Mouse (Mus musculus) testis, adult 2 months (tissue): ENCODE results near the gene Oas2. TPM values are rescaled to one million over a fixed set of nuclear protein-coding genes. Genes with fewer than 3 reads are reported as not detected.
A peak's percentile ranks its signal among the peaks of the same experiment; 100 is the strongest.

Experiments
- H3K27ac ChIP-seq: fragments of 200-500 bp; 2 replicates; pipeline ENCODE4 v1.5.1; 2012; ENCODE audit warnings: low read depth, low read length; ENCODE audit not compliant: control insufficient read depth, insufficient read depth
- H3K27me3 ChIP-seq: fragments of 200-500 bp; 2 replicates; pipeline ENCODE4 v1.6.1; 2012; ENCODE audit warnings: mild to moderate bottlenecking, low read length, moderate library complexity; ENCODE audit not compliant: control insufficient read depth, insufficient read depth
- H3K36me3 ChIP-seq: fragments of 200-500 bp; 2 replicates; pipeline ENCODE4 v1.6.1; 2012; ENCODE audit warnings: mild to moderate bottlenecking, low read length; ENCODE audit not compliant: control insufficient read depth, insufficient read depth
- H3K4me1 ChIP-seq: fragments of 200-500 bp; 2 replicates; pipeline ENCODE4 v1.6.1; 2012; ENCODE audit warnings: low read length; ENCODE audit not compliant: control insufficient read depth, insufficient read depth
- H3K4me3 ChIP-seq: fragments of 200-500 bp; 2 replicates; pipeline ENCODE4 v1.5.1; 2012; ENCODE audit warnings: low read depth, mild to moderate bottlenecking, low read length, moderate library complexity, mixed read lengths; ENCODE audit not compliant: control insufficient read depth
- CTCF ChIP-seq: fragments of 200-500 bp; IDR thresholded peaks from 2 replicates; pipeline ENCODE4 v1.5.1; 2012; ENCODE audit warnings: low read depth, mild to moderate bottlenecking, inconsistent platforms, low read length, moderate library complexity; ENCODE audit not compliant: control insufficient read depth, insufficient read depth, insufficient replicate concordance
- POLR2A ChIP-seq: fragments of 200-500 bp; IDR thresholded peaks from 2 replicates; pipeline ENCODE4 v1.6.1; 2012; ENCODE audit warnings: low read depth, mild to moderate bottlenecking, inconsistent platforms, low read length, moderate library complexity; ENCODE audit not compliant: control insufficient read depth
- polyA plus RNA-seq: library from polyadenylated mRNA; depleted of rRNA; stranded (reverse); fragments of >200 nt; gene quantifications from 2 replicates; pipeline ENCODE4 v1.2.3, GENCODE M21; 2012

The Oas2 gene
- polyA plus RNA-seq, 1 experiment: 0.36 TPM

DNA sequence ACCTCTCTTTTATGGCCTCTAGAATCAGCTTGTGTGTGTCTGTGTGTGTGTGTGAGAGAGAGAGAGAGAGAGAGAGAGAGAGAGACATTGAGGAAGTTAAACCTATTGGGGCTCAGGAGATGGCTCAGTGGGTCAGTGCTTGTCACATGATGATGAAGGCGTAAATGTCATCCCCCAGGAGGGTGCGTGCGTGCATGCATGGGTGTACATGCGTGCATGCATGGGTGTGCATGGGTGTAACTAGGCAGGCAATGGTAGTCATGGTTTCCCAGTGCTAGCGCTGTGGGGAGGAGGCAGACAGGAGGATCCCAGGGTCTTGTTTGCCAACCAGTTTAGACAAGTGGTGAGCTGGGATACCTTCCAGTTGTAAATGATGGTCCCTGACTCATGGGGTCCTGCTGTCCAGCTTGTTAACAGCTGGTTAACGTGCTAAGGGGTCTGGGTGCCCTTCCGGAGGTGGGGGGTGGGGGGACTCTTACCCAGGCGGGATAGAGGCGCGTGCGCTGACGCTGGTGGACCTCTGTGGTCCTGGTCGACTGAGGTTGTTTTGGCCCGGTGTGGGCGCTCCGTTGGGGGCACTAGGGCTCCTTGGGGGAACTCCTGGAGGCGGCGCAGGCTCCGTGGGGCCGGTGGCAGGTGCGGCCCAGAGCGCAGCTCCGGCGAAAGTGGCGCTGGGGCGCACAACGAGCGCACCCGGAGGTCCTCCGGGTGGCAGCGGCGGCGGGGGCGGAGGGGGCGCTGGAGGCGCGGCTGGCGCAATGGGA, 55.5 kb downstream of the Oas2 start:
- H3K4me1 ChIP-seq: peaks cover 15% of the 10 kb centered on the region
- H3K27me3 ChIP-seq: no peaks in the 10 kb centered on the region
- H3K36me3 ChIP-seq: no peaks in the 10 kb centered on the region
- H3K4me3 ChIP-seq: no peak overlapping the region
- H3K27ac ChIP-seq: no peak overlapping the region
- TF ChIP-seq CTCF: no peak
- no peak for TF ChIP-seq POLR2A

DNA sequence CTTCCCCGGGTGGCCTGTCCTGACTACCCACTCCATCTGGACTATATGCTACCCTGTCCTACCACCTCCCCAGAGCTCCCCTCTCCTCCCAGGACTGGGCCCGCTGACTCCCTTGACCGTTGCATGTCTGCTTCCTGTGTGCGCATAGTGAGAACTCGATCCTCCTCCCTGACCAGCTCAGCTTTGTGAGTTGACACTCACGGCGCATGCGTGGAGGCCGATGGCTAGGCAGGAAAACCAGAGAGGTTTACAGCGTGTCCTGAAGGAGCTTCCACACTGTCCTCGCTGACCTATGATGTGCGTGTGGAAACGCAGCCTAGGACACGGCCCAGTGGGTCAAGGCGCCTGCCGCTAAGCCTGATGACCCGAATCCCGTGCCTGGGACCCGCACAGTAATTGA, 57.6 kb downstream of the Oas2 start:
- no peaks in the 10 kb centered on the region for H3K36me3 ChIP-seq
- peaks cover 7% of the 10 kb centered on the region; the same call in 1 of the 2 replicates for H3K4me1 ChIP-seq
- no peaks in the 10 kb centered on the region for H3K27me3 ChIP-seq
- no peak overlapping the region for H3K27ac ChIP-seq
- no peak for TF ChIP-seq CTCF
- TF ChIP-seq POLR2A: 0 out of 2 replicates have a peak, but pooled peaks have one; percentile 15
- no peak overlapping the region for H3K4me3 ChIP-seq

DNA sequence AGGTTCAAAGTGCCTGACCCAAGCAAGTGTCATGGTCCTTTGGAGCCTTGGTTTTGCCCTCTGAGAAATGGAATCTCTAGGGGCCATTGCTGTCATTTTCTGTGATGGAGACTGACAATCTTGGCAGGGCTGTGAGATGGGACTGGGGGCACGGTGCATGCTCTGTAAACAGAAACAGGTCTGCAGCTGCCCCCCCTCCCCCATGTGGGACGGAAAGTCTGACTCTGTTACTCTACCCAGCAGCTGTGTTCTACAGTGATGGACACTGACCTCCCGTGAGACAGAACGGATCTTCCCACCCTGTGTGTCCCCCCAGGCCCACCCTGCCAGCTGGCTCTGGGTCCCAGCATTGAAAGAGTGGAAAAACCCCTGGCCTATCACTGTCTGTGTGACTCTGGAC, 59.2 kb downstream of the Oas2 start:
- no peak overlapping the region for H3K27ac ChIP-seq
- H3K36me3 ChIP-seq: no peaks in the 10 kb centered on the region
- no peak for TF ChIP-seq CTCF
- no peaks in the 10 kb centered on the region for H3K27me3 ChIP-seq
- no peak overlapping the region for H3K4me3 ChIP-seq
- H3K4me1 ChIP-seq: peaks cover 7% of the 10 kb centered on the region; the same call in 1 of the 2 replicates

DNA sequence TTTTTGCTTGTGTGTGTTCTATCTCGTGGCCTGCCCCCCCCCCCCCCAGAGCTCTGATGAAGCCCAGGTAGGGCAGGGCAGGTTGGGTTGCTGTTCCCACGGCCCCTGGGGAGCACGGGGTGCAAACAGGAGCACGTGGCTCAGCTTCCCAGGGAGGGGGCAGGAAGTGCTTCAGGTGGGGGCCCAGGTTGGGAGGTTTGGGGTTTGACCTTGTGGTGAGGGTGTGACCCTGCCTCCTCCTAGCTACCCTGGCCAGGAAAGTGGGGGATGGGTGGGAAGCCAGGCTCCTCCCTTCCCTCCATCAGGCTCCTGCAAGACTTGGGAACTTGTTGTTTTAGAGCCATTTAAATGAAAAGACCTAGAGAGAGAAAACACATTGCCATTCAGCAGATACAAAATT, 61.2 kb downstream of the Oas2 start:
- Histone ChIP-seq H3K27me3 (no peaks in the 10 kb centered on the region), H3K4me1 (peaks cover 10% of the 10 kb centered on the region), H3K36me3 (no peaks in the 10 kb centered on the region), H3K27ac (no peak overlapping the region), H3K4me3 (no peak overlapping the region)
- TF ChIP-seq CTCF (no peak), POLR2A (no peak)

DNA sequence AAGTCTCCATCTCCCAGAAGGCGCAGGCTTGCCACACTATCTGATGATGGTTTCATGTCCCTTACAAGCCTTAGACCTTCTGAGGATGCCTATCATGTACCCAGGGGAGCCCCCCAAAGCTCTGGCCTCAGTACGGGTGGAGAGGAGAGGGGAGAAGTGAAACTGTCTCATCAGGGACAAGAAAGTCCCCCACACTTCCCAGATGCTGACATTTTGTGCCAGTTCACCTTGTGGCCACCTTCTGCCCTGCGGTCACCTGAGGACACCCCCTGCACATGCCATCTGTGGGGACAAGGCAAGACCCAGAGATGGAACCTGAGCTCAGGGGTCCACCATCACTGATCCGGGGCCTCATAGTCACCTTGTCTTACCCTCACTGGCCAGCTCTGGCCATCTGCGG, 61.8 kb downstream of the Oas2 start:
- TF ChIP-seq CTCF: no peak
- TF ChIP-seq POLR2A: no peak
- Histone ChIP-seq H3K4me3 (no peak overlapping the region), H3K27me3 (no peaks in the 10 kb centered on the region), H3K36me3 (no peaks in the 10 kb centered on the region), H3K27ac (no peak overlapping the region), H3K4me1 (peaks cover 10% of the 10 kb centered on the region)

DNA sequence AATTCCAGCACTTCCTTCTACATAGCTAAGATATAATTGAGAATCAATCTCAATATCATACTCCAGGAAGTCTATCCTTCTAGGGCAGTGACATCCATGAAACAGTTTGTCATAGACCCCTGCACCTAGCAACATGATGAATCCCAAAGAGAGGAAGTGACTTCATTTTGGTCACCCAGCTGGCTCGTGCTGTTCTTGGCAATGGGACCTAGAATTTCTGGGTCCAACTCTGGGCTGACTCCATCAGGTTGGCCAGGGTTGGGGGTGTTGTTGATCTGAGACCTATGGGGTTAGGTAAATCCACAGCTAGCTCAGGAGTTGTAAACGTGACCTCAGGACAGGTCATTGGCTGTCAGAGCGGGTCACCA, 62.2 kb downstream of the Oas2 start:
- peaks cover 12% of the 10 kb centered on the region for H3K4me1 ChIP-seq
- H3K4me3 ChIP-seq: no peak overlapping the region
- no peaks in the 10 kb centered on the region for H3K27me3 ChIP-seq
- TF ChIP-seq POLR2A: no peak
- TF ChIP-seq CTCF: no peak
- H3K27ac ChIP-seq: no peak overlapping the region
- no peaks in the 10 kb centered on the region for H3K36me3 ChIP-seq

DNA sequence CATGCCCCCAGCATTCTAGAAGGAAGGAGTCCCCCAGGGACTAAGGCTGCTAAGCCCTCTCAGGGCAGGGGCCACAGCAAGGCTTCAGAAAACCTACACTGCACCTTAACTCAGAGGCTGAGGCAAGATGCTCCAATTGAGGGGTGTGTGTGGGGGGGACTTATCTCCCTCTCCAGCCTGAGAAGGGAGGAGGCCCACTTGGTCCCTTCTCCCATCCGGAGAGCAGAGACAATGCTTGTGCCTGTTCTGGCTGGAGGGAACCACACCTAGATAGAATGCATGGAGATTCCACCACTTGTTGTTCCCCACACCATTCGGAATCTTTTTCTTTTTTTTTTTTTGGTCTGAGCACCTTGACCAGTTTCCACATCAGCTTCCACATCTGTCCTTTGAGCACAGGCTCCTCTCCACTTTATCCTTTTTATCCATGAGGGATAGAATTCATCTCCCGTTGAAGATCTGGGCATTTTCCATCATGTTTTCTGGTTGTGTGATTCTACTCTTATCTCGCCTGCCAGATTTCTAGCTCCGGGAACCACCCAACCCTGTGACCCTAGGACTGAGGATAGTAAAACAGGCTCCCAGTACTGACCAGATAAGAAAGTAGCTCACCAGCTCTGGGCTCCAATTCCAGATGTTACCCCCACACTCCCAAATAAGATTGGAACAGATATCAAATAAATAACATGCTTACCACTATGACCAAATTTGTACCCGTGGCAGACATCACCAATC, 62.7 kb downstream of the Oas2 start:
- TF ChIP-seq CTCF (no peak), POLR2A (no peak)
- Histone ChIP-seq H3K27me3 (no peaks in the 10 kb centered on the region), H3K27ac (no peak overlapping the region), H3K4me3 (no peak overlapping the region), H3K36me3 (no peaks in the 10 kb centered on the region), H3K4me1 (peaks cover 10% of the 10 kb centered on the region)
